Mouse (Mus musculus) lung, postnatal 25 days (tissue): ENCODE data around the gene Sptssa.

Source experiments
- DNase-seq: peaks from one replicate; pipeline ENCODE4 v3.0.0; 2022; ENCODE audit warnings: low spot score

Sptssa gene

GRCm38 (mm10) chr12:54655292-54656038, 908 bp downstream of the Sptssa start:
- no peak for DNase-seq

GRCm38 (mm10) chr12:54654741-54655140, 1.6 kb downstream of the Sptssa start:
- no peak for DNase-seq

- peak; percentile 8 for DNase-seq
Measured at GRCm38 (mm10) chr12:54654141-54654540, 2.2 kb downstream of the Sptssa start.

- no peak for DNase-seq
Measured at GRCm38 (mm10) chr12:54652346-54652745, 4.0 kb downstream of the Sptssa start.

GRCm38 (mm10) chr12:54651820-54652219, 4.6 kb downstream of the Sptssa start:
- DNase-seq, result no peak

GRCm38 (mm10) chr12:54651158-54651557, 5.2 kb downstream of the Sptssa start:
- no peak for DNase-seq

GRCm38 (mm10) chr12:54644947-54645346, 11.4 kb downstream of the Sptssa start:
- DNase-seq, result no peak

GRCm38 (mm10) chr12:54643320-54643892, 13.0 kb downstream of the Sptssa start:
- no peak for DNase-seq

GRCm38 (mm10) chr12:54641374-54641773, 15.0 kb downstream of the Sptssa start:
- DNase-seq, result no peak

- no peak for DNase-seq
Measured at GRCm38 (mm10) chr12:54640259-54640658, 16.1 kb downstream of the Sptssa start.

GRCm38 (mm10) chr12:54637033-54637432, 19.3 kb downstream of the Sptssa start:
- no peak for DNase-seq

- DNase-seq, result no peak
Measured at GRCm38 (mm10) chr12:54632141-54632540, 24.2 kb downstream of the Sptssa start.

- DNase-seq, result no peak
Measured at GRCm38 (mm10) chr12:54621942-54622341, 34.4 kb downstream of the Sptssa start.

GRCm38 (mm10) chr12:54620042-54620705, 36.2 kb downstream of the Sptssa start:
- no peak for DNase-seq

- DNase-seq, result no peak
Measured at GRCm38 (mm10) chr12:54608988-54609387, 47.4 kb downstream of the Sptssa start.

- no peak for DNase-seq
Measured at GRCm38 (mm10) chr12:54605203-54605602, 51.2 kb downstream of the Sptssa start.

GRCm38 (mm10) chr12:54603542-54604167, 52.7 kb downstream of the Sptssa start:
- DNase-seq, result no peak

GRCm38 (mm10) chr12:54600482-54600881, 55.9 kb downstream of the Sptssa start:
- no peak for DNase-seq

- DNase-seq, result no peak
Measured at GRCm38 (mm10) chr12:54598358-54598757, 58.0 kb downstream of the Sptssa start.

- DNase-seq, result no peak
Measured at GRCm38 (mm10) chr12:54596715-54597114, 59.7 kb downstream of the Sptssa start.
